Mouse (Mus musculus): ENCODE measurements around the gene Eml3. TPM values are rescaled to one million over a fixed set of nuclear protein-coding genes. Genes with fewer than 3 reads are reported as not detected.

Eml3 gene
- polyA plus RNA-seq, 1 experiment, result 14.7 TPM

GRCm38 (mm10) chr19:8982303-8983149 lies 53.2 kb downstream of the Eml3 start:
- H3K27me3 ChIP-seq (ENCODE audit: control insufficient read depth, insufficient read depth, insufficient read length), result no peaks in the 10 kb centered on the region
- no peak overlapping the region for H3K4me3 ChIP-seq

GRCm38 (mm10) chr19:8983150-8983650 lies 53.8 kb downstream of the Eml3 start:
- no peaks in the 10 kb centered on the region for H3K27me3 ChIP-seq (ENCODE audit: control insufficient read depth, insufficient read depth, insufficient read length)
- no peak overlapping the region for H3K4me3 ChIP-seq
- H3ac ChIP-seq (ENCODE audit: control insufficient read depth, insufficient read length), result no peak overlapping the region
- TF ChIP-seq USF1 (IDR thresholded peaks at IDR 0.05; ENCODE audit: low read depth) (no peak), POLR2A (IDR thresholded peaks at IDR 0.05; ENCODE audit: insufficient read length, low read depth) (peak; percentile 37), POLR2AphosphoS2 (IDR thresholded peaks at IDR 0.05; ENCODE audit: insufficient read length, low read depth) (peak; percentile 82), MYOG (IDR thresholded peaks at IDR 0.05; ENCODE audit: control insufficient read depth in 1 of 3, insufficient read depth in 1 of 3, insufficient read length in 2 of 3, low read depth in 2 of 3) (peak in 1 of 3 experiments; percentile 68)
- peak overlapping the region; percentile 72 for H3K4me2 ChIP-seq (ENCODE audit: low read depth)
- peaks cover 18% of the 10 kb centered on the region for H3K79me2 ChIP-seq (ENCODE audit: control insufficient read depth, insufficient read depth)
- peaks cover 16% of the 10 kb centered on the region for H3K36me3 ChIP-seq (ENCODE audit: control insufficient read depth, insufficient read depth)

More at GRCm38 (mm10) chr19:8982303-8983149, 53.2 kb downstream of the Eml3 start:
- peaks cover 20% of the 10 kb centered on the region for H3K79me2 ChIP-seq (ENCODE audit: control insufficient read depth, insufficient read depth)
- H3K36me3 ChIP-seq (ENCODE audit: control insufficient read depth, insufficient read depth), result peaks cover 23% of the 10 kb centered on the region
- TF ChIP-seq CEBPB (IDR thresholded peaks at IDR 0.05; ENCODE audit: insufficient read depth, poor library complexity, severe bottlenecking), result peak; percentile 62; the same call in 1 of the 2 replicates
- no peak for TF ChIP-seq SRF (IDR thresholded peaks at IDR 0.05; ENCODE audit: control insufficient read depth, insufficient read length, low read depth)
- peak; percentile 42 for TF ChIP-seq POLR2AphosphoS2 (IDR thresholded peaks at IDR 0.05; ENCODE audit: insufficient read length, low read depth)
- peak; percentile 16 for TF ChIP-seq MAX (IDR thresholded peaks at IDR 0.05; ENCODE audit: low read depth)
- TF ChIP-seq E2F4 (IDR thresholded peaks at IDR 0.05; ENCODE audit: insufficient read depth), result no peak
- TF ChIP-seq REST (IDR thresholded peaks at IDR 0.05; ENCODE audit: insufficient read depth, insufficient read length), result no peak
- TF ChIP-seq MYOD1 (IDR thresholded peaks at IDR 0.05; ENCODE audit: control insufficient read depth in 1 of 3, insufficient read length in 2 of 3, low read depth in 2 of 3), result peak; percentile 81 to 97 (median 93)
- TF ChIP-seq TCF3 (IDR thresholded peaks at IDR 0.05; ENCODE audit: insufficient read length, low read depth), result peak; percentile 81
- peak; percentile 87 for TF ChIP-seq TCF12 (IDR thresholded peaks at IDR 0.05; ENCODE audit: insufficient read depth, poor library complexity, severe bottlenecking)
- peak; percentile 38 for TF ChIP-seq POLR2A (IDR thresholded peaks at IDR 0.05; ENCODE audit: insufficient read length, low read depth)
- peak; percentile 86 to 98 (median 97) for TF ChIP-seq MYOG (IDR thresholded peaks at IDR 0.05; ENCODE audit: control insufficient read depth in 1 of 3, insufficient read depth in 1 of 3, insufficient read length in 2 of 3, low read depth in 2 of 3)
- no peak overlapping the region for H3ac ChIP-seq (ENCODE audit: control insufficient read depth, insufficient read length)
- peak overlapping the region; percentile 72 for H3K4me2 ChIP-seq (ENCODE audit: low read depth)

- H3ac ChIP-seq (ENCODE audit: control insufficient read depth, insufficient read length), result no peak overlapping the region
- no peaks in the 10 kb centered on the region for H3K27me3 ChIP-seq (ENCODE audit: control insufficient read depth, insufficient read depth, insufficient read length)
- H3K79me2 ChIP-seq (ENCODE audit: control insufficient read depth, insufficient read depth), result peaks cover 10% of the 10 kb centered on the region
- TF ChIP-seq USF1 (IDR thresholded peaks at IDR 0.05; ENCODE audit: low read depth) (no peak), POLR2A (IDR thresholded peaks at IDR 0.05; ENCODE audit: insufficient read length, low read depth) (no peak), E2F4 (IDR thresholded peaks at IDR 0.05; ENCODE audit: insufficient read depth) (no peak), MAX (IDR thresholded peaks at IDR 0.05; ENCODE audit: low read depth) (no peak), CEBPB (IDR thresholded peaks at IDR 0.05; ENCODE audit: insufficient read depth, poor library complexity, severe bottlenecking) (no peak), SRF (IDR thresholded peaks at IDR 0.05; ENCODE audit: control insufficient read depth, insufficient read length, low read depth) (no peak), TCF3 (IDR thresholded peaks at IDR 0.05; ENCODE audit: insufficient read length, low read depth) (no peak), MYOG (IDR thresholded peaks at IDR 0.05; ENCODE audit: control insufficient read depth in 1 of 3, insufficient read depth in 1 of 3, insufficient read length in 2 of 3, low read depth in 2 of 3) (no peak)
- no peak overlapping the region for H3K4me3 ChIP-seq
- H3K36me3 ChIP-seq (ENCODE audit: control insufficient read depth, insufficient read depth), result peaks cover 4% of the 10 kb centered on the region
- peak overlapping the region; percentile 70 for H3K4me2 ChIP-seq (ENCODE audit: low read depth)
These were observed 55.0 kb downstream of the Eml3 start for GRCm38 (mm10) chr19:8984255-8984868.

GRCm38 (mm10) chr19:8985891-8986290 lies 56.5 kb downstream of the Eml3 start:
- TF ChIP-seq POLR2AphosphoS2 (IDR thresholded peaks at IDR 0.05; ENCODE audit: insufficient read length, low read depth) (no peak), E2F4 (IDR thresholded peaks at IDR 0.05; ENCODE audit: insufficient read depth) (no peak), SRF (IDR thresholded peaks at IDR 0.05; ENCODE audit: control insufficient read depth, insufficient read length, low read depth) (no peak), MYOD1 (IDR thresholded peaks at IDR 0.05; ENCODE audit: control insufficient read depth in 1 of 3, insufficient read length in 2 of 3, low read depth in 2 of 3) (no peak), USF1 (IDR thresholded peaks at IDR 0.05; ENCODE audit: low read depth) (no peak), TCF12 (IDR thresholded peaks at IDR 0.05; ENCODE audit: insufficient read depth, poor library complexity, severe bottlenecking) (no peak), MYOG (IDR thresholded peaks at IDR 0.05; ENCODE audit: control insufficient read depth in 1 of 3, insufficient read depth in 1 of 3, insufficient read length in 2 of 3, low read depth in 2 of 3) (no peak), TCF3 (IDR thresholded peaks at IDR 0.05; ENCODE audit: insufficient read length, low read depth) (no peak), POLR2A (IDR thresholded peaks at IDR 0.05; ENCODE audit: insufficient read length, low read depth) (no peak), REST (IDR thresholded peaks at IDR 0.05; ENCODE audit: insufficient read depth, insufficient read length) (no peak), MAX (IDR thresholded peaks at IDR 0.05; ENCODE audit: low read depth) (no peak), CEBPB (IDR thresholded peaks at IDR 0.05; ENCODE audit: insufficient read depth, poor library complexity, severe bottlenecking) (no peak)
- Histone ChIP-seq H3K79me2 (ENCODE audit: control insufficient read depth, insufficient read depth) (peaks cover 21% of the 10 kb centered on the region), H3K27me3 (ENCODE audit: control insufficient read depth, insufficient read depth, insufficient read length) (no peaks in the 10 kb centered on the region), H3ac (ENCODE audit: control insufficient read depth, insufficient read length) (no peak overlapping the region), H3K4me3 (no peak overlapping the region), H3K36me3 (ENCODE audit: control insufficient read depth, insufficient read depth) (no peaks in the 10 kb centered on the region), H3K4me2 (ENCODE audit: low read depth) (no peak overlapping the region)
